Mouse (Mus musculus) mouse embryonic stem cell (cell line): ENCODE data around the gene Pih1d1.

Experiments used
- in situ Hi-C, 2 experiments: fragments of 300-500 bp; cut with MboI; formaldehyde crosslinking; loops; 1 replicate in 1 of 2; 3 replicates in 1 of 2; pipeline ENCODE4 v1.14.3; 2019 to 2020; ENCODE audit warnings: low sequenced_read_pairs in 2 of 2, low pct_unique_long_range_greater_than_20kb in 1 of 2, mixed read lengths in 1 of 2; ENCODE audit not compliant: unreplicated experiment in 1 of 2

Pih1d1 gene

DNA sequence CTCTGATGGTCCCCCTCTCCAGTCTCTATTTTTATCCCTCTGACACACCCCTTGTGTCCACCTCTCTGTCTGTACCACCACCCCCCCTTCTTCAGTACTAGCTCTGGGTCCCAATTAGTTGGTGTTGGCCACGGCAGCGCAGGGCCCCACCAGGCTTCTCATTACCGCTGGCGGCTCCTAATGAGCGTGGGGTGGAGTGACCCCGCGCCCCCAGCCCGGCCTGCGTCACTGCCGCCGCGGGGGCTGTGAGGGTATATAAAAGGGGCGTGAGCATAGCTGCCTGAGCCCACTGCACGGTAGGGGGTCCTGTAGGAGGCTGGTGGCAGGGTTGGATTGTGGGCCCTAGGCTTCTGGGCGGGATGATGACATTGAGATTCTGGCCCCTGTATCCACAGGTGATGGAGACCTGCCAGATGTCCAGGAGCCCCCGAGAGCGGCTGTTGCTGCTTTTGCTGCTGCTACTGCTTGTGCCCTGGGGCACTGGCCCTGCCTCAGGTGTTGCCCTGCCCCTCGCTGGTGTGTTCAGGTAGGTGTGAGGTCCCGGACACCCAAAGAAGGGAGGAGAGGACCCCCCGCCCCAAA is 26.9 kb downstream of the Pih1d1 start, which contains the start of gene Pth2:
TSS of gene Pth2 (plus strand) at position 100 of the 582 bp plus-strand sequence.
- in situ Hi-C loops = no loop called here

DNA sequence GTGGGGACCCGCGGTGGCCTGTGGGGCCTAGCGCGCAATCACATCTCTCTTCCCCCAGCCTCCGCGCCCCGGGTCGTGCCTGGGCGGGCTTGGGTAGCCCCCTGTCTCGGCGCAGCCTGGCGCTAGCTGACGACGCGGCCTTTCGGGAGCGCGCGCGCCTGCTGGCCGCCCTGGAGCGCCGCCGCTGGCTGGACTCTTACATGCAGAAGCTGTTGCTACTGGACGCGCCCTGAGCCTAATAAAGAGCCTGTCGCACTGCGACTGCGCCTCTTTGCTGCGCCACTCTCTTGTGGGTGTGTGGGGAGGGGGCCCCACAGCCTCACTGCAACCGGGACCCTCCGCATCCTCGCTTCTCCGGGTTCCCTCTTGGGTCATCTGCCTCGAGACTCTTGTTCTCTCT is 27.4 kb downstream of the Pih1d1 start:
- in situ Hi-C loops = no loop called here

DNA sequence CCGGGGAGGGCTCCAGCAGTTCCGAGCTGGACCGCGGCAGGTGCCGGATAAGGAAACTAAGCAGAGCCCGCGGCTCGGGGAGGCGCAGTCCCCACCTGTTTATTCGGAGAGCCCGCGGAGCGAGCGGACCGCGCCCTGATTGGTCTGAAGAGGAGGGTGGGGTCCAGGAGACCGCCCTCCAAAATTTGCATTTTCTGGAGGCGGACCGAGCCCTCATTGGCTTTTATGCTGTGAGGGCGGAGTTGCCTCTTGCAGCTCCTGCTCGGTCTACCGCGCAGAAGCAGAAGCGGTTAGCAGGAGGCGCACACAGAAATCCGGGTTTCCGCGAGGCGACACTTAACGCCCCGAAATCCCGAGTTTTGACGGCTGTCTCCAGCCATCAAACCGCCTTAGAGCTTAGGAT is 28.1 kb downstream of the Pih1d1 start:
- in situ Hi-C loops = no loop called here

DNA sequence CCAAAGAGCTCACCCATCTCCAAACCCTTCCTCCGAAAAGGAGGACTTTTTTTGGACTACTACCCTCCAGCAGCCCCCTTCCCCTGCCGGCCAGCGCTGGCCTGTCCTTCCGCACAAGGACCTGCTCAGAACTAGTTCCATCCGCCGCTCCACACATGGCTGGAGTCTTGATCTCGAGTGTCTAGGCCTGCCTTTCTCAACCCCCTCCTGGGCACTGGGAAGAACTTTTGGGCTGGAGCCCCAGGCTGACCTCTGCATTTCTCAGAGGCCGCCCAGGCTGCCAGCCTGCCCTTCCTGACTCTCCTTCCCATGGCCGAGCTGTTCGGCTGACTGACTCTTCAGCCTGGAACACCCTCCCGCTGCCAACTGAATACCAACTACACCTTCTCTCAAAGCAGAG is 28.5 kb downstream of the Pih1d1 start:
- in situ Hi-C loops = no loop called here

DNA sequence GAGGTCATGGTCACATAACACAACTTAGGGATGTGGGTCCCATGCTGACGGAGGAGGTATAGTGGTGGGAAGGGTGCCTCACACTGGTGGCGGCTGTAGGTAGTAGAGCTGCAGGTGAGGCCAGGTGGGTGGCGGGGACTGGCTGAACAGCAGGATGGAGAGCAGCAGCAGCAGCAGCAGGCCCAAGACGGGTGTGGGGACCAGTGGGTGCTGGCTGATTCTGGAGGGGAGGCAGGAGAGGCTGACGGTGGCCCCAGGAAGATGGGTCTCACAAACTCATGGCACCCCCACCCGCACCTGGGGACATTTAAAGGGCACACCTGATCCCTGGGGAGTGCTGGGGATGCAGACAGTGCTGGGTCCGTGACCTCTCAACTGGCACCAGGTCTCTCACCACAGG is 29.6 kb downstream of the Pih1d1 start:
- in situ Hi-C loops = no loop called here

DNA sequence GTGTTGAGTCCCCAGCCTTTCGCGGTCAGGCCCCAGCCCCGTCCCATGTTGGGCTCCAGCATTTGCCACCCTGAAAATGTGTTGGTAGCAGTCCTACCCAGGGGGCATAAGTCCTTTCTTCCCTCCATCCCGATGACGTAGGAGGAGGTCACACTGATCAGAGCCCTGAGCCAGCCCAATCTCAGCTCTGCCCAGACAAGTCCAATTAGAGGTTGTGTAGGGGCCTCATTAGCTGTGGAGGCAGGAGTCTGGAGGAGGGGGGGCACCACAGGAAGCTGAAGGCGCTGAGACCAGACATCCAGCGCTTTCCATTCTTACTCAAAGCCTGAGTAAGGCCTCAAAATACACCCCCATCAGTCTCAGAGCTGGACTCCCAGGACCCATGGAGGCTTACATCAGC is 31.8 kb downstream of the Pih1d1 start:
- in situ Hi-C loops = no loop called here

DNA sequence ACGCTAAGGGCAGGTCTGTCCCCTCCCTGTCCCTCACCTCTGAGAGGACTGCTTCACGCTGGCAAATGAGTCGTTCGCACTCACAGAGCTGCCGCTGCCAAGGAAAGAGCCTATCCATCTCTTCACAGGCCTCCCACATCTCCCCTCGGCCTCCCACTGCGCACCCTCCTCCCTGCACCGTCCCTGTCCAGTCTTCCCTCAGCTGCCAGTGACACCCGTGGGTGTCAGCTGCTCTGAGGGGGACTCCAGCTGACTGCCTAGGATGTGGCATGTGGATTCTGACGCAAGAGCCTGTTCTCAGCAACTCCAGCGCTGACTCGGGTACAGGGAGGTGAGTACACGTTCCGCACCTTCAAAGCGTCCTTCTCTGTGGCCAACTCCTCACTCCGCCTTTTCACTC is 35.5 kb downstream of the Pih1d1 start:
- in situ Hi-C loops = no loop called here

DNA sequence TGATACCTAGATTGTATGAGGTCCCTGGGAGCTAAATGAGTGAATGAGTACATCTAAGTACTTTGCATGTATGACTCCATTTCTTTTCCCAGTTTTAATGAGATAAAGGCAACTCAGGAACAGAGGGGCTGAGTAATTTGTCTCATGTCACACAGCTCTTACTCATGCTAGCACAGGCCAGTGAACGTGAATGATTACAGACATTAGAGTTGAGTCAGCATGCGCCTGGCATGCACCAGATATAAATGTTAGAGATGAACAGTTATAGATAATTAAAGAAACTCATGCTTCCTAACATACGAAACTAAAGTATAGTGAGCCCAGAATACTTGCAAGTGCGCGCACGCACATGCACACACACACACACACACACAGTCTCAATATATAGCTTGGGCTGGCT is 36.1 kb downstream of the Pih1d1 start:
- in situ Hi-C loops = no loop called here

DNA sequence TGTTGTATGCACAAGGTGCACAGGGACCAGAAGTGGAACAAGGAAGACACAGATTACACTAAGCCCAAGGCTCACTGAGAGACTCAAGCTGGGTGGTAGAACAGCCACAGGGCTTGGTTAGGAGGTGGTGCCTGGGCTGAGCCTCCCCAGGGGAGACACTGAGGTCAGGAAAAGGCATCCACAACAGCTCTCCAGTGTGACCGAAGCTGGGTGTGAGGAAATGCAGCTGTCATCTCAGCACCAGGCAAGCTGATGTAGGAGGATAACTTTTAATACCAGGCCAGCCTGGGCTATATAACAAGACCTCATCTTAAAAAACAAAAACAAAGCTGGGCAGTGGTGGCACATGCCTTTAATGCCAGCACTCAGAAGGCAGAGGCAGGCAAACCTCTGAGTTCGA is 37.1 kb downstream of the Pih1d1 start:
- in situ Hi-C loops = no loop called here

DNA sequence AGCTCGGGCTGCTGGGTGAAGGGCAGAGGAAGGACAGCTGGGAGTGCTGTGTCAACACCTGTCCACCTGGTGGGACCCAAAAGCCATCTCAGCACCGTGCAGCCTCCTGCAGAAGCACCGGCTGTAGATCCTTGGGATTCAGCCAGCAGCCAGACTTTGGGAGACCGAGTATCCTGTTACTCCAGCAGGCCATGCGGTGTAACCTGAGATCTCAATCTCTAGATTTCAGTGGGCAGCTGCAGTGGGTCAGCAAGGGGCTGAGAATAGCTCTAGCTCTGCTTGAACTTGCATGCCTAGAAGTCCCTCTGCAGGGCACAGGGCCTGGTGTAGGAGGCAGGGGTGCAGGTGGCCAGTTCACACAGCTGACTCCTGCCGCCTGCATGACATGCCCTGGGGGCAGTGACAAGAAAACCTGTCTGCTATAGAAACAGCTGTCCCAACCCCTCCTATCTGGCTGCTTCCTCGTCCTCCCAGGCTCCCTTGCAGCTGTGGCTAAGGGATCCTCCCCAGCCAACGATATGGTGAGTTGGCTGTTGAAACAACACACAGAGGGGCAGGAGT is 37.8 kb downstream of the Pih1d1 start:
- in situ Hi-C loops = no loop called here

DNA sequence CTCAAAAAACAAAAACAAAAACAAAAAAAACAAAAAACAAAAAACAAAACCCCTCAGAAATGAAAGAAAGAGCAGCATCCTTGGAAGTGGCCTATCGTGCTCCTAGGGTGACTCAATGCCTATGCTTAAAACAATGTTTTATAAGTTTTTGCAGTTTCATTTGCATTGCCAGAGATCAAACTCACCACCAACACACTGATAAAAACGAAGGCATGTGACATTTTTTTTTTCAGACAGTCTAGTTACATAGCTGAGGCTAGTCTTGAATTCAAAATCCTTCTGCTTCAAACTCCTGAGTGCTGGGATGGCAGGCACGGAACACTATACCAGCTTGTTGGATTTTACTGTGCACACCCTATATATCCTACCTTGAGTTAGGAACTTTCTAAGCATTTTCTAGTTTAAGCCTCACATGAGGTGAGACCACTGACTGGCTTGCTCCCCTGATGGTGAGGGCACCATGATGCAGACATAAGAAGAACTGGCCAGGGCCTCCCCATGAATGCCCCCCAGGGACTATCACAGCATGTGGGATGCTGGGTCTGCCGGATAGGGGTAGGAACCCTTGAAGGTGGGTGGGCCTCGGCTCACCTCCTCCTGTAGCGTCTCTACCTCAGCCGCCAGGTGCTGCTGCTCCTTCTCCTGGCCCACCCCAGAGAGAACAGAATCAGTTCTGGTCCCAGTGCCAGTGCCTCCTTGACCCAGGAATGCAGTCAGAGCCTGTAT is 38.6 kb downstream of the Pih1d1 start:
- in situ Hi-C loops = no loop called here

DNA sequence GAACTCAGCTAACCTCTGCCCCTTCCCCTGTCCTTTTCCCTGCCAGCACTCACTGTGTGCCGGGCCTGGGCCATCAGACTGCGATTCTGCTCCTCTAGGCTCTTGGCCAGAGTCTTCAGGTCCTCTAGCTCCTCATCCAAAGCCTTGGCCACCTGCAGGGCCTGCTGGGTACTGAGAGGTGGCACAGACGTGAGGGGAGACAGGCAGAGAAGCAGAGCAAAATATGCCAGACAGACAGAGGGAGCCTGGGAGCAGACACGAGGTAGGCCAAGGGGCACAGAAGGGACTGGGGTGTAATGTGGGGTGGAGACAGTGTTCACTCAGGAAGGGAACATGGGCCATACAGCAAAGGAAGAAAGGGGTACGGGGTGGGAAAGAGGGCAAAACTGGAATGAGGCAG is 39.3 kb downstream of the Pih1d1 start:
- in situ Hi-C loops = no loop called here

DNA sequence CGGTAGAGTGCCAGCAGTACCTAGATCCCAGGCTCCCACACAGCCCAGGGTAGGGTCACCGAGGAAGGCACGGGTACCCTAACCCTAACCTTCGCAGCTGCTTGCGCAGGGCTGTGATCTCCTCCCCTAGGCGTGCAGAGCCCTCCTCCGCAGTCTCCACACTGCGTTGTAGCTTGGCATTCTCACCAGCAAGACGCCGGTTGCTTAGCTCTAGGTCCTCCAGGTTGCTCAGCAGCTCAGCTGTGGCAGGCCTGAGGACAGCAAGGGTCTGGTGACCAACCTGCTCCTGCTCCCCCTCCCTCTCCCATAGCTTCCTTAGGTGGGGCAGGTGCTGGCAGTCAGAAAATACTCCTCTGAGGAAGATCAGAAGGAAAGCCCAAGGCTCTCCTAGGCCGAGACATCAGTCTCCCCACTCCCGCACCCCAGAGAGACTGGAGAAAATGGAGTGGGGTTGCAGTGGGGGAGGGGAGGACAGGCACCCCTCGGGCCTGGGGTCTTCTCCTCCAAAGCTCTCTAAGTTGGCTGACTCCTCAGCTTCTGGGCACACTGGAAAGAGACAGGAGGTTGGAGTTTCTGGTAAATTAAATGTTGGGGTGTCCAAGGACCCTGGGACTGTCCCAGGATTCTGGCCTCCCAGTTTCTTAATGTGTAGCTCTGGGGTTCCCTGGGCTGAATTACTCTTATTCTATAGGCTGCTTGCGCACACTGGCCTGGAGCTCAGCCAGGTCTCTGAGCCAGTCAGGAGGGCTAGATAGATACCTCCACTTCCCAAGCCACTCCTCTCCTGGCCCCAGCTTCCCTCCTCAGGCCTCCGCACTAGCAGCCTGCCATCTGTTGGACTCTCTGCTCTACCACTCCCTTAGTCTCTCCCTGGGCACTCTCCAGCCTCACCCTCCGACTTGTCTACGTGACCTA is 40.0 kb downstream of the Pih1d1 start:
- in situ Hi-C loops = no loop called here

DNA sequence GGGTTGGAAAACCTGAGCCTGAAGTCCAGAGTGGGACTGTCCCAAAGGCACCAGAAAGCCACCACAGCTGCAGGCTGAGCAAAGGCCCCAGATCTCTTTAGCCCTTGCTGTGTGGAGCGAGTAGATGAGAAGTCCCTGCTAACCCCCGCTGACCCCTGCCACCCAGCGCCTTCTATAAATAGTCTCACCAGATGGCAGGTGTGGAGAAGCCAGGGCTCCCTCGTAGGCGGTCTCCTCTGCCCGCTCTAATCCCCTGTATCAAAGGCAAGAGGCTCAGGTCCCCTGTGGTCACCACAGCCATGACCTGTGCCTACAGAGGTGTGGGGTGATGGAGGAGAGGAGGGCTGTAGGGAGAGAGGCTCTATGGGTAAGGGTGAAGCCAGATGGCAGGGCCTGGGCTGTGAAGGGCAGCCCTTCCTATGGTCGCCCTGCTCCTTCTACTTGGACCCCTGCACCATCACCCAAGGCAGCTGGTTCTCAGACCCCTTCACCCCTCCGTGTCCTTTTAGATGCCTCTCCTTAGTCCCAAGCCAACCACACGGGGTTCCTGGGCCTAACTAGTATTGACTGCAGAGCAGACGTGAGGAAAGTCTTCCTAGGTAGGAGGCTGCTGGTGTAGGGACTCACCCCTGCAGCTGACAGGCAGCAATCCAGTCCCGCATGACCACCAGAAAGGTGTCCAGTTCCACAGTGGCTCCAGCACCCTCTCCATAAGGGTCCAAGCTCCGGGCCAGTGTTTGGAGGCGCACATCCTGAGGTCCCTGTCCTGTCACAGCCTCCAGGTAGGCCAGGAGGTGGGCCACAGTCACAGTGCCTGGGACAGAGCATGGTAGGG is 41.5 kb downstream of the Pih1d1 start:
- in situ Hi-C loops = no loop called here

DNA sequence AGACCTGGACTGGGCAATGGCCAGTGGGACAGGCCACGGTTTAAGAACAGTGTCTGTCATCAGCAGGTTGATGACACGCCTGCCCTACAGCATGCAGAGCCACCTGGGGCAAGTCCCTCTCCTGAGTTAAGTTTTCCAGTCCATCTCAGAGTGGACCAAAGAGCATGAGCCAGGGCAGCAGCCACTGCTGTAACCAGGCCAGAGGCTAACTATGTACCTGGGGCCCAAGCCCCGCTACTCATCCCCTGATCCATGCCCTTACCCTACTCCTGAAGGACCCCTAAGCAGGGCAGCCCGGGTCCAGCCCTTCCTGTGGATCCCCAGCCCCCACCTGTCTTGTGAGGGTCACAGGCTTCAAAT is 42.1 kb downstream of the Pih1d1 start:
- in situ Hi-C loops = no loop called here

DNA sequence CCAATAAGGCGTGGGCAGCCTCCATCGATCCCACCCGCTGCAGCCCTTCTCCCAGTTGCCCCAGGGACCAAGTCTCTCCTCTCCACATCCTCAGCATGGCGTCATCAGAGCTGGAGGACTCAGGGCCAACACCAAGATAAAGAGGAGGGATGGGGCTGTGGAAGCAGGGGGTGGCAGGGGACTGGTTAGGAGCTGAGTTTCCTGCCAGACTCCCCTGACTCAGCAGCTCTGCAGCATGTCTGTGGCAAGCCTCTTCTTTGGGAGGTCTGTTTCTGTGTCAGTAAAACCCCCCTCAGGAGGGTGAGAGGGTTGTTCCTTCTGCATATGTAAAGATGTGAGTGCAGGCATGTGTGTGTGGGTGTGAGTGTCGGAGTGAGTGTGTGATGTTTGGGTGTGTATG is 42.9 kb downstream of the Pih1d1 start:
- in situ Hi-C loops = no loop called here

DNA sequence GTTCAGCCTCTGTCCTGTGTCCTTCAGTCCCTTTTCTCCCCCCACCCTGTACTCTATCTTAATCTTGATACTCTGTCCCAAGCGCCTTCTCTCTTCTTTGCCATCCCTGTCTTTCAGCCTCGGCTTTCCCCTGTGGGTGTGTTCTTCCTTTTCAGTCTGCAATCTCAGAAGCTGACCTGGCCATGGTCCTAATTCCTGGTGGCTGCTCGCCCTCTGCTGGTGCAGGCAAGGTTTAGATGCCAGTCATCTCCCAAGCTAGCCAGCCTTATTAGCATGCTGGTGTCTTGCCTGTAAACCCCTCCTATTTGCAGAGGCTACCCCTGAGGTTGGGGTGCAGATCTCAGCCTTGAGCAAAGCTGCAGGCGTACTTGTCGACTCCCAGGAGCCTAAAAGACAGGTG is 44.3 kb downstream of the Pih1d1 start:
- in situ Hi-C loops = no loop called here

DNA sequence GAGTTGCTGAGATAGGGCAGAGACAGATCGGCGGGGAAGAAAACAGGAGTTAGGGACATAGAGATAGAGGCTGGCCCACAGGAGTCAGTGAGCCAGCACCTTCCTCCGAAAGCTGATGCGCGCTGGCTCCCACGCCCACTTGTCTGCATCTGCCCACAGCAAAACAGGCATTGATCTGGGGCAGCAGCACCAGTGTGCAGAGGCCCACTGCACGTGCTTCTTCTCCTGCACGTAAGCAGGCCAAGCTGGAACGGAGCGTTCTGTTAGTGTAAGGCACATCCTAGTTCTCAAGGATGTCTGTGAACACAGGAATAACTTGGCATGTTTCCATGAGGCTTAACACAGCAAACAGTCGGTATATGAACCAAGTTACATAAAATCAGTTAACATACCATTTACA is 44.9 kb downstream of the Pih1d1 start:
- in situ Hi-C loops = no loop called here
